Mouse (Mus musculus): ENCODE results near the gene Kcnh3.

Gene Kcnh3

DNA sequence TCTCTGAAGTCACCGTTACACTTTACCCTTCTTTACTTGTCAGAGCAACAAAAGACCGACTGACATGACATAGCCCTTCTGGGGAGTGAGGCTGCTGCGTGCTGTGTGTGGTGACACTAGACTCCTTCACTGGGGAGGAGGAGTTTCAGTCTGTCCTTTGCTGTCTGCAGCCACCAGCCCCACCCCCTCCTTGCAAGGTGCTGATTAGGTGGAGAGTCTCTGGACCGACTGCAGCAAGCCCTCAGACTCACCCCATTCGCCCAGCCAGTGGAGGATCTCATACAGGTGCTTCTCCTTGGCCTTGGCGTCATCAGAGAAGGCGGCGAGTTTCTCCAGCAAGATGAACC lies 60.5 kb downstream of the Kcnh3 start:
- DNase-seq (ENCODE audit: low read depth, low spot score): no peak

DNA sequence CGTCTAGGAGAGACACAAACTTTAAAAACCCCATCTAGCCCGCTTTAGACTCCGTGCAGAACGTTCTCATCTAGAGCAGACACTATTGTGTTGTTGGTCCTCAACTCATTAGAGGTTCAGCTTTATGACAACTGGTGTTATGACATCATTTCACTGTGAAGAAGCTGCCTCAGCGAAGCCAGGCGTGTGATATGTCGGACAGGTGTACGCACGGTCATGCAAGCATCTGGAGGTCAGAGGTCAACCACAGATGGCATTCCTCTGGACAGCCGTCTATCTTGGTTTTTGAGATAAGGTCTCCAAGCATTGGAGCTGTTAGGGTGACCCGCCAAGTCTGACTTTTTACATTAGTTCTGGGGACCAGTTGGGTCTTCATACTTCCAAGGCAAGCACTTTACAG lies 65.9 kb downstream of the Kcnh3 start:
- no peak for DNase-seq (ENCODE audit: low read depth, low spot score)
